Mouse (Mus musculus) cerebellum, adult 11 months (tissue): ENCODE measurements around the gene Slc25a40.

Experiments
- DNase-seq: peaks from one replicate; pipeline ENCODE4 v3.0.0; 2022

Gene Slc25a40

GRCm38 (mm10) chr5:8491778-8492177 lies 69.1 kb downstream of the Slc25a40 start:
- DNase-seq = no peak
